Mouse (Mus musculus) retina, adult 2 months (tissue): ENCODE measurements at regions not wholly inside any gene's neighbourhood (a gene's known extent, or its start where the extent isn't known, plus 50 kb on each side); places are given as distances from the start of the nearest gene placed in this dataset.

Experiments used
- DNase-seq: peaks from one replicate; pipeline ENCODE4 v3.0.0-alpha.2; 2012; ENCODE audit warnings: low read depth, low spot score

GRCm38 (mm10) chr1:143071781-143072382, 568.6 kb upstream of the B3galt2 start:
- no peak for DNase-seq

GRCm38 (mm10) chr1:143074999-143075398, 565.5 kb upstream of the B3galt2 start:
- DNase-seq, result no peak

- DNase-seq, result no peak
Observed at GRCm38 (mm10) chr1:143080441-143080840, 560.0 kb upstream of the B3galt2 start.

- peak; percentile 13 for DNase-seq
Observed at GRCm38 (mm10) chr1:143096904-143097303, 543.6 kb upstream of the B3galt2 start.

GRCm38 (mm10) chr1:143098307-143098706, 542.2 kb upstream of the B3galt2 start:
- DNase-seq, result no peak

- DNase-seq, result no peak
Observed at GRCm38 (mm10) chr1:143122185-143122584, 518.3 kb upstream of the B3galt2 start.

GRCm38 (mm10) chr1:143130257-143130656, 510.2 kb upstream of the B3galt2 start:
- no peak for DNase-seq

GRCm38 (mm10) chr1:143132806-143133205, 507.7 kb upstream of the B3galt2 start:
- DNase-seq, result no peak

GRCm38 (mm10) chr1:143145111-143145984, 495.1 kb upstream of the B3galt2 start:
- no peak for DNase-seq

- DNase-seq, result no peak
Observed at GRCm38 (mm10) chr1:143171286-143171685, 469.2 kb upstream of the B3galt2 start.

- no peak for DNase-seq
Observed at GRCm38 (mm10) chr1:143173836-143174235, 466.6 kb upstream of the B3galt2 start.

GRCm38 (mm10) chr1:143192167-143192793, 448.2 kb upstream of the B3galt2 start:
- no peak for DNase-seq

- no peak for DNase-seq
Observed at GRCm38 (mm10) chr1:143200213-143200889, 440.1 kb upstream of the B3galt2 start.

- DNase-seq, result no peak
Observed at GRCm38 (mm10) chr1:143200971-143201370, 439.5 kb upstream of the B3galt2 start.

GRCm38 (mm10) chr1:143202182-143202581, 438.3 kb upstream of the B3galt2 start:
- DNase-seq, result no peak

GRCm38 (mm10) chr1:143204070-143204469, 436.4 kb upstream of the B3galt2 start:
- DNase-seq, result no peak

GRCm38 (mm10) chr1:143206995-143207394, 433.5 kb upstream of the B3galt2 start:
- DNase-seq, result no peak

- DNase-seq, result no peak
Observed at GRCm38 (mm10) chr1:143207399-143208065, 432.9 kb upstream of the B3galt2 start.

- DNase-seq, result no peak
Observed at GRCm38 (mm10) chr1:143217401-143217800, 423.1 kb upstream of the B3galt2 start.

GRCm38 (mm10) chr1:143231969-143232368, 408.5 kb upstream of the B3galt2 start:
- no peak for DNase-seq

- DNase-seq, result no peak
Observed at GRCm38 (mm10) chr1:143258470-143259215, 381.8 kb upstream of the B3galt2 start.
